Mouse (Mus musculus) neural tube, embryonic 13.5 days (tissue): Measurements from ENCODE around the gene Arf6. TPM values are rescaled to one million over a fixed set of nuclear protein-coding genes. Genes with fewer than 3 reads are reported as not detected.

Source experiments
- ATAC-seq: fragments of 200-750 bp; cut with Nextera tagmentation; 2 replicates; pipeline ENCODE4 v1.8.0; 2017; ENCODE audit warnings: low read depth, mild to moderate bottlenecking, moderate TSS enrichment, moderate library complexity
- H3K27ac ChIP-seq: fragments of 300-500 bp; sonication (generic); replicated peaks from 2 replicates; pipeline ENCODE4 v1.5.1; 2015; ENCODE audit warnings: moderate library complexity, mild to moderate bottlenecking, inconsistent platforms
- H3K27me3 ChIP-seq: fragments of 300-500 bp; sonication (generic); 2 replicates; pipeline ENCODE4 v1.6.1; 2015; ENCODE audit warnings: mild to moderate bottlenecking, inconsistent platforms
- H3K36me3 ChIP-seq: fragments of 300-500 bp; sonication (generic); 2 replicates; pipeline ENCODE4 v1.6.1; 2015; ENCODE audit warnings: mild to moderate bottlenecking, inconsistent platforms
- H3K4me1 ChIP-seq: fragments of 300-500 bp; sonication (generic); replicated peaks from 2 replicates; pipeline ENCODE4 v1.6.1; 2015; ENCODE audit warnings: inconsistent platforms
- H3K4me2 ChIP-seq: fragments of 300-500 bp; sonication (generic); 2 replicates; pipeline ENCODE4 v1.6.1; 2015; ENCODE audit warnings: inconsistent platforms, mild to moderate bottlenecking, moderate library complexity
- H3K4me3 ChIP-seq: fragments of 300-500 bp; sonication (generic); 2 replicates; pipeline ENCODE4 v1.5.1; 2015; ENCODE audit warnings: mild to moderate bottlenecking, inconsistent platforms
- H3K9ac ChIP-seq: fragments of 300-500 bp; sonication (generic); 2 replicates; pipeline ENCODE4 v1.6.1; 2015; ENCODE audit warnings: moderate library complexity, mild to moderate bottlenecking, inconsistent platforms
- H3K9me3 ChIP-seq: fragments of 300-500 bp; sonication (generic); 2 replicates; pipeline ENCODE4 v1.6.1; 2016; ENCODE audit warnings: inconsistent platforms
- WGBS: fragments of 180-500 bp; shearing (Covaris S2); methylation state at CpG from one replicate; pipeline ENCODE4 v1.1.7; 2015; 5-methylcytosine and 5-hydroxymethylcytosine counted together
- polyA plus RNA-seq: library from polyadenylated mRNA; unstranded; fragments of >200 nt; fragmentation: Nextera tagmentation; extraction: Ambion mirVana; gene quantifications from 2 replicates; pipeline ENCODE4 v1.2.1, GENCODE M21; 2015

Arf6 gene
- polyA plus RNA-seq, 1 experiment from 2014 or later, result 32.6 TPM

DNA sequence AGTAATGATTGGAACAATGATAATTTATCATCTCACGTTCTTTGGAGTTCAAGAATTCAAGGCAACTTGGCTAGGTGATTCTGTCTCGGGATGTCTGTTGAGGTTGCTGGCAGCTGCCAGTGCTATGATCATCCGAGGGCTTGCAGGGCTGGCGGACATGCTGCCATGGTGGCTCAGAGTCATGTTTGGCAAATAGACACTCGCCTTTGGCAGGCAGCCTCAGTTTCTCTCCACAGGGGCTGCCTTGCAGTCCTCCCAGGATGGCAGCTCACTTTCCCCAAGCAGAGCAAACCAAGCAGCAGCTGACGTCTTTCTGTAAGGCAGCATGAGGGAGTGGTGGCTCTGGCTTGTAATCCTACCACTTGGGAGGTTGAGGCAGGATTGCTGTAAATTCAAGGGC, 22.5 kb downstream of the Arf6 start:
- Histone ChIP-seq H3K9ac (no peak overlapping the region), H3K27ac (no peak overlapping the region), H3K4me3 (no peak overlapping the region), H3K9me3 (no peaks in the 10 kb centered on the region), H3K36me3 (no peaks in the 10 kb centered on the region), H3K4me1 (no peaks in the 10 kb centered on the region), H3K4me2 (no peak overlapping the region), H3K27me3 (no peaks in the 10 kb centered on the region)
- no peak for ATAC-seq
- whole genome bisulfite sequencing, result 88% methylated on average over 6 of the region's 6 CpGs

DNA sequence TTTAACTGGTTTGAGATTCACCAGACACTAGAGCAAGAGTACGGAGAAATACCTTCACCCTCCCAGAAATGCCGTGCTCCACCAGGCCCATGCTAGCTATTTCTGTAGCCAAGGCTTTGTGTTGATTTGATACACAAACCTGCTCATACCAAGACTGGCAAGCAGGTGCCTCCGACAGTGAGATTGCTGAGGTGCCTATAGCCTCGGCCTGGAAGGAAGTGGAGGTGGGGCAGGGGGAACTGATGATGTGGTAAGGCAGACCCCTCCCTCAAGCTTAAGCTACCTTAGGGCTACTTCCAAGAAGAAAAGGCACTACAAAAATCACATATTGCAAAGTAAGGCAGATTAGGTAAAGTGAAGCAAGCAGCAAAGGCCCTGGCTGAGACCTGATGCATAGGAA, 28.4 kb downstream of the Arf6 start:
- H3K4me1 ChIP-seq, result no peaks in the 10 kb centered on the region
- H3K9ac ChIP-seq, result no peak overlapping the region
- no peaks in the 10 kb centered on the region for H3K9me3 ChIP-seq
- WGBS, result 81% methylated on average over 4 of the region's 4 CpGs
- no peaks in the 10 kb centered on the region for H3K36me3 ChIP-seq
- no peak overlapping the region for H3K4me3 ChIP-seq
- H3K4me2 ChIP-seq, result no peak overlapping the region
- H3K27ac ChIP-seq, result no peak overlapping the region
- ATAC-seq, result no peak
- H3K27me3 ChIP-seq, result no peaks in the 10 kb centered on the region

DNA sequence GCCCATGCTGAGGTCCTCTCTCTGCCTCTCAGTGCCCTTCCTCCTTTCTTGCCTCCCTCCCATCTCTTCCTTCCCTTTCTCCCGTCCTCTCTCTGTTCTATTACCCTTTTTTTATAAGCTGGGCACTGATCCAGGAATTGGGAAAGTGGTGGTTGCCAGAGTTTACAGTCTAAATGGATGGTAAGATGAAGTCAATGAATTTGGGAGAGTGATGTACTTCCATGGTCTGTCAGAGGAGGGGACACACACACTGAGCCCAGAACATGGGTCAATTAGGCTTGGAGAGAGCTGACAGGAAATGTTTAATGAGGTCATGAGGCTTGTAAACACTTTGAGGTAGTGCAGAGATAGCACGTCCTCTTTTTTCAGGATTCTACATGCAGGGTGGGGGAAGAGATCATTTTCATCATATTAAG, 28.9 kb downstream of the Arf6 start:
- H3K27me3 ChIP-seq, result no peaks in the 10 kb centered on the region
- no peaks in the 10 kb centered on the region for H3K9me3 ChIP-seq
- H3K4me2 ChIP-seq, result no peak overlapping the region
- no peaks in the 10 kb centered on the region for H3K4me1 ChIP-seq
- H3K4me3 ChIP-seq, result no peak overlapping the region
- no peak overlapping the region for H3K9ac ChIP-seq
- no peaks in the 10 kb centered on the region for H3K36me3 ChIP-seq
- ATAC-seq, result no peak
- no peak overlapping the region for H3K27ac ChIP-seq
- WGBS, result 32% methylated on average over 2 of the region's 2 CpGs

DNA sequence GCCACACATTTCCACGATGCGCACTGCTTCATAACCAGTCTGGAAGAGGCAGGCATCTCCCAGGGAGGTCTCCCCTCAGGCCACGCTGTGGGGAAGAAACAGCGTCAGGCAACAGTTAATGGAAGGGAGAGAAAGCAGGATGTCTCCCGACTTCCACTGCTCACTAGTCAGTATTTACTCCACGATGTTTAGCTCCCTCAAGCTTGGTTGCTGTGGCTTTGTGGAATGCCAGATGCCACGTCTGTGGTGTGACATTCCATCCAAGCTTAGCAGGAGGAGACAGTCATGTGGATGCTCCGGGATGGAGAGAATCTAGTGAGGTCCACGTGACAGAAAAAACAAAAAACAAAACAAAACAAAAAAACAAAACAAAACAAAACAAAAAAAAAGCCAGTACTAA, 30.1 kb downstream of the Arf6 start:
- Histone ChIP-seq H3K9ac (no peak overlapping the region), H3K4me1 (no peaks in the 10 kb centered on the region), H3K4me2 (no peak overlapping the region), H3K4me3 (no peak overlapping the region), H3K36me3 (no peaks in the 10 kb centered on the region), H3K27me3 (no peaks in the 10 kb centered on the region), H3K27ac (no peak overlapping the region), H3K9me3 (no peaks in the 10 kb centered on the region)
- WGBS, result 68% methylated on average over 9 of the region's 9 CpGs
- no peak for ATAC-seq

DNA sequence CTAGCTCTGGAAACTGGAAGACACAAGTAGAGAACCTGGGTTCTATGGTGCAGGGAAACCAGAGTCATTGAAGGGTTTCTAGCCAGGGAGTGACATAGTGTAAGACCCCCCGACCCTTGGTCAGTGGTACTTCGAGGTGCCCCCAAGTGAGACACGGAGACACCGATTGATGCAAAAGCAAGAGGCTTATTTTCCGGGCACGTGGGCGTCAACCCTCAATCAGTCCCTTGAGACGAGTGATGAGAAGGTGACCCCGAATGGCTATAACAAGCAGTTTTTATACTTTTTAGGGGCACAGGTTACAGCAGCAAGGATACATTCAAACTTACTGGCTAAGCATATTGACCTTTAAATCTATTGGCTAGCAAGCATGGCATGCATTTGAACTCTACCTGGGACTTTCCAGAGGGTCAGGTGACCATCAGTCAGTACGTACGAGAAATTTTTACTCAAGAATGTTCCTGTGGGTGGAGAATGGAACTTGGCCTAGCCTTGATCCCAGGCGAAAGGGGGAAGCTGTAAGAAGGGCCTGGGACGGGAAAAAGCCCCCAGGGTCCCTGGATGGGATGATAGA, 30.7 kb downstream of the Arf6 start:
- H3K9me3 ChIP-seq, result no peaks in the 10 kb centered on the region
- H3K9ac ChIP-seq, result no peak overlapping the region
- no peak overlapping the region for H3K4me2 ChIP-seq
- H3K4me3 ChIP-seq, result no peak overlapping the region
- 89% methylated on average over 13 of the region's 13 CpGs for whole genome bisulfite sequencing
- H3K27me3 ChIP-seq, result no peaks in the 10 kb centered on the region
- ATAC-seq, result no peak
- no peaks in the 10 kb centered on the region for H3K36me3 ChIP-seq
- H3K27ac ChIP-seq, result no peak overlapping the region
- no peaks in the 10 kb centered on the region for H3K4me1 ChIP-seq

DNA sequence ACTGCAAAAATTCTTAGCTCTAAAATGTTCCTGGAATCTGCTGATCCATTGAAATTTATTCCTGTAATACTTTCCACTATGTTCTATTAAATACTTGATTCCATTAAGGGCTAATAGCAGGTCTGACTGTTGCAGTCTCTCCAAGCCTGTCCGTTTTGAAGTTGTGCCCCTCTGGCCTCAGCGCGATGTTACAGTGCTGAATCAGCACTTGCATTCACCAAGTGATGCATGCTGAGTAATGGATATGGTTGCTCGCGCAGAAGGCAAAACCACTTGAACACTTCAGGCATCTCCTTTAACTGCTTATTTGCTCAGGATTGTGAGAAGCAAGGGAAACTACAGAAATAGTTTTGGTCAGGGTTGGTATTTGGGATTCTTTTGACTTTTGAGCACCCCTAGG, 38.8 kb downstream of the Arf6 start:
- 74% methylated on average over 5 of the region's 5 CpGs for WGBS
- H3K27ac ChIP-seq, result no peak overlapping the region
- no peak overlapping the region for H3K4me3 ChIP-seq
- no peaks in the 10 kb centered on the region for H3K36me3 ChIP-seq
- 0 out of 2 replicates have a peak, but pooled peaks cover 3% of the 10 kb centered on the region for H3K4me1 ChIP-seq
- H3K9ac ChIP-seq, result no peak overlapping the region
- no peaks in the 10 kb centered on the region for H3K9me3 ChIP-seq
- H3K27me3 ChIP-seq, result no peaks in the 10 kb centered on the region
- no peak for ATAC-seq
- no peak overlapping the region for H3K4me2 ChIP-seq

DNA sequence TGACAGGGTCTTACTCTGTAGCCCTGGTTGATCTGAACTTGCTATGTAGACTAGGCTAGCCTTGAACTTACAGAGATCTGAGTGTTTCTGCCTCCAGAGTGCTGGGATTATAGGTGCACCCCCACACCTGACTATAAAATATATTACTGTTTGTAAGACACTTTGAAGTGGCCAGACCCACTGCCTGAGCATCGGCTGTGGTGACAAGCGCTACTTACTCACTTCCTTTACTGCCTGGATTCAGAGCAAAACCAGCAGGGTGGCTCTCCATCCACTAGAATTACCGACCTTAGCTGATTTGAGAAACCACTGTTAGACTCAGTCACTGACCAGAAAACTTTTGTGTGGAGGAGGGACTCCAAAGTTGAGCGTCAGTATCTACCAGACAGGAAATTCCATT, 40.0 kb downstream of the Arf6 start:
- Histone ChIP-seq H3K27ac (no peak overlapping the region), H3K4me2 (no peak overlapping the region), H3K36me3 (no peaks in the 10 kb centered on the region), H3K4me1 (0 out of 2 replicates have a peak, but pooled peaks cover 3% of the 10 kb centered on the region), H3K9me3 (no peaks in the 10 kb centered on the region), H3K27me3 (no peaks in the 10 kb centered on the region), H3K9ac (no peak overlapping the region), H3K4me3 (no peak overlapping the region)
- WGBS, result 44% methylated on average over 4 of the region's 4 CpGs
- ATAC-seq, result no peak

DNA sequence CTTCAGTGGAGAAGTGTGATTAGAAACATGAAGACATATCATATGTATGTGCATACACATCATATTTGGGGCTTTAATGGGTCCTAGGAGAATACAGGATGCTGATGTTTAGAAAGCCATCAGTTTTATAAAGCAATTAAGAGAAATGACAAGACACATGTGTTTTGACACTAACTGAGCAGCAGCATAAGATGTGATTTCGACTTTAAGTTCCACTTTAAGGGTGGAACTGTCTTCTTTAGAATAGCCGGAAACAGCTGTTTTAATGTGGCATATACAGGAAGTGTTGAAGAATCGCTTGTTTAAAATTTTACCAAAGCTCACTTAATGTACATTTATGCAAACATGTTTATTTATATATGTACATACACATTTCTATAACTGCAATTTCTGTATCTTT, 41.4 kb downstream of the Arf6 start:
- H3K4me2 ChIP-seq, result no peak overlapping the region
- 85% methylated on average over 3 of the region's 3 CpGs for WGBS
- H3K9ac ChIP-seq, result no peak overlapping the region

DNA sequence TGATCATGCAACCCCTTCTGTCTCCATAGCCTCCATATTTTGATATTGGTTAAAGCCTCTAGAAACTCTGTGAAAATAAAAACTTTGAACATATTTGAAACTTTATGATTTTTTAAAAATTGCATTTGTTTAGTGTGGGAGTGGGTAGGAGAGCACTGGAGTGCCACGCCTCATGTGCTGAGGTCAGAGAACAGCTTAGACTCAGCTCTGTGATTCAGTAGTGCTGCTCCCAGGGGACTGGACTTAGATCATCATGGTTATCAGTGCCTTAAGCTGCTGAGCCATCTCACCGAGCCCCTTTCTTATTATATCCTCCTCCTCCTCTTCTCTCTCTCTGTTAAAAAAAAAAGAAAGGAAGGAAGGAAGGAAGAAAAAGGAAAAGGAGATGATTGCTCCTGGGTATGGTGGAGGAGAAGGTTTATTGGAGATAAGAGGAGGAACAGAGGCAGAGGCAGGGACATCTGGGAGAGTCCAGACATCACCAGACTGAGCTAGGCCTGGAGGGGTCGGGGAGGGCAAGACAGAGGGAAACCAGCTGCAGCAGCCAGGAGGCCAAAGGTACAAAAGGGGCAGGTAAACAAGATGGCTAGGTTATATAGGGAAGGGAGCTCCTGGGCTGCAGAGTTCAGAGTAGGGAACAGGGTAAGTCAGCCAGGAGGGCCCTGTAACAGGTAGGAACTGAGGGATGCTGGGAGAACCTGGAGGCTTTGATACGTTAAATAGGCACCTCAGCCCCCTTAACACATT, 43.0 kb downstream of the Arf6 start:
- Histone ChIP-seq H3K9me3 (no peaks in the 10 kb centered on the region), H3K9ac (no peak overlapping the region), H3K4me2 (no peak overlapping the region), H3K36me3 (no peaks in the 10 kb centered on the region), H3K27ac (no peak overlapping the region), H3K4me3 (no peak overlapping the region), H3K27me3 (no peaks in the 10 kb centered on the region), H3K4me1 (0 out of 2 replicates have a peak, but pooled peaks cover 3% of the 10 kb centered on the region)
- ATAC-seq, result no peak
- WGBS, result 86% methylated on average over 4 of the region's 4 CpGs

More for the DNA sequence above, 41.4 kb downstream of the Arf6 start:
- Histone ChIP-seq H3K9me3 (no peaks in the 10 kb centered on the region), H3K4me1 (0 out of 2 replicates have a peak, but pooled peaks cover 3% of the 10 kb centered on the region), H3K27ac (no peak overlapping the region), H3K36me3 (no peaks in the 10 kb centered on the region), H3K4me3 (no peak overlapping the region), H3K27me3 (no peaks in the 10 kb centered on the region)
- no peak for ATAC-seq

DNA sequence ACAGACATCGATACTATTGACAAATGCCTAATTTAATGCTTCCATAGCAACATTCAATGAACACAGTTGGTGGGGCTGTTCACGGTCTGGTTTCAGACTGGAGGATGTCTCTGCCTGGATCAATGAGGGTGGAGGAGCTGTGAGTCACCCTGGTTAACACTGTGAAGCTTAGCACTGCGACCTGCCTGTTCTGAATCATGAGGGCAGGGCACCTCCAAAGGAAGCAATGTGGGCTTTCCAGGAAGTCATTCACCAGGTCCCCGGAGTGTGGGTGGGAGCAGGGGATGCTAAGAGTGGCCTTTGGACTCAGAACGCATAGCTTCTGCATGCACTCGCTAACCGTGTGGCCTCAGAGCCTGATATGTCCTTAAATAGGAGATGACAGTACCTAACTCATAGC, 44.8 kb downstream of the Arf6 start:
- H3K4me3 ChIP-seq, result no peak overlapping the region
- no peak overlapping the region for H3K9ac ChIP-seq
- no peaks in the 10 kb centered on the region for H3K36me3 ChIP-seq
- H3K9me3 ChIP-seq, result no peaks in the 10 kb centered on the region
- 69% methylated on average over 7 of the region's 7 CpGs for WGBS
- no peak overlapping the region for H3K4me2 ChIP-seq
- H3K27ac ChIP-seq, result no peak overlapping the region
- 0 out of 2 replicates have a peak, but pooled peaks cover 3% of the 10 kb centered on the region for H3K4me1 ChIP-seq
- ATAC-seq, result no peak
- no peaks in the 10 kb centered on the region for H3K27me3 ChIP-seq

DNA sequence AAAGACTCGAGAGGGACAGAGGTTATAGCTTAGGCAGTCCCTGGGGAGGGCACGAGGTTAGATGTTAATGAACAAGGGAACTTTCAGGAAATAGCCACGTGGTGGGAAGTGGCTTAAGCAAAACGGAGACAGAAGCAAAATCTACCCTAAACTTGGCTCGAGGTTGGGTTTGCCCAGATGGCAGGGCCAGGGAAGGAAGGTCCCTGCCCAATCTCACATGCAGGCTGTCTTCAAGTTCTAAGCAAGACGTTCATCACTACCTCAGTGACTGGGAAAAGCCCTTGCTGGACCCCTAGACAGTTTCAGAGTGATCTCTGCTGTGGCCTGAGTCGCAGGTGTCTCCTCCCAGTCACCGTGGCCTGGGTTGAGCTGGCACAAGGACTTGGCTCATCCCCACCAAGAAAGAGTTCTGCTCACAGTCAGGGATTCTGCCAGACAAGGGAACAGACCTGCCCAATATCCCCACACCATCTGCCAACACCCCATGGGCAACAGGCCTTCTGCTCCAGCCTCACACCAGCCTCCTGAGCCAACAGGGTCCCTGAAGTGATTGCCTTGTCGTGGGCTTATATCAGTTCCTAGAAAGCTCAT, 45.8 kb downstream of the Arf6 start:
- H3K9ac ChIP-seq, result no peak overlapping the region
- no peaks in the 10 kb centered on the region for H3K9me3 ChIP-seq
- 0 out of 2 replicates have a peak, but pooled peaks cover 3% of the 10 kb centered on the region for H3K4me1 ChIP-seq
- no peak overlapping the region for H3K27ac ChIP-seq
- no peaks in the 10 kb centered on the region for H3K27me3 ChIP-seq
- no peak for ATAC-seq
- H3K4me3 ChIP-seq, result no peak overlapping the region
- no peaks in the 10 kb centered on the region for H3K36me3 ChIP-seq
- 68% methylated on average over 9 of the region's 9 CpGs for WGBS
- no peak overlapping the region for H3K4me2 ChIP-seq

DNA sequence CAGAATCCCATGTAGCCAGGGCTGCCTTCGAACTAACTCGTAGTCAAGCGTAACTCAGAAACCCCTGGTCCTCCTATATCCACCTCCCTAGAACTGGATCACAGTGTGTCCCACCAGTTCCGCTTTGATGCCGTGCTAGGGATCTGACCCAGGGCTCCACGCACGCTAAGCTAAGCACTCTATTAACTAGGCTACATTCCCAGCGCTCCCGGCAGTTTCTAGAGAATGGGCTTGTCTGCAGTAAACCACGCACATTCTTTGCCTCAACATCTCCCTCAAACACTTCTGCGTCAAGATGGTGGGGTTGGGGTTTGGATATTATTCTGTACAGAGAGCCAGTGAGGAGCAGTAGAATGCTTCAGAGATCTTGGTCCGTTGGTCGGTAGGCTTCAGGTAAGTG, 46.7 kb downstream of the Arf6 start:
- no peaks in the 10 kb centered on the region for H3K36me3 ChIP-seq
- no peak for ATAC-seq

More for the DNA sequence above, 46.7 kb downstream of the Arf6 start:
- no peaks in the 10 kb centered on the region for H3K27me3 ChIP-seq
- 91% methylated on average over 13 of the region's 13 CpGs for WGBS
- no peak overlapping the region for H3K27ac ChIP-seq
- H3K4me3 ChIP-seq, result no peak overlapping the region
- H3K4me2 ChIP-seq, result no peak overlapping the region
- no peaks in the 10 kb centered on the region; the same call in 1 of the 2 replicates for H3K9me3 ChIP-seq
- no peak overlapping the region for H3K9ac ChIP-seq
- no peaks in the 10 kb centered on the region for H3K4me1 ChIP-seq
